Mouse (Mus musculus) erythroblast, embryonic 14.5 days (primary cell): ENCODE data around the gene Gm9918.

Experiments used
- GATA1 ChIP-seq: IDR thresholded peaks from 2 replicates; pipeline ENCODE4 v1.6.1; 2012; ENCODE audit warnings: low read length, inconsistent platforms, mixed read lengths
- TAL1 ChIP-seq: IDR thresholded peaks from 3 replicates; pipeline ENCODE4 v1.6.1; 2012; ENCODE audit warnings: low read length, inconsistent platforms, mixed read lengths

GRCm38 (mm10) chr15:102279783-102280520, 9.6 kb downstream of the Gm9918 start:
- TF ChIP-seq GATA1 (no peak), TAL1 (no peak)
